9 mouse cellular contexts compared by ENCODE assay signal in genomic region chr2:152413765-152414584, GRCm38 (mm10). TPM values are rescaled to one million over a fixed set of nuclear protein-coding genes. Genes with fewer than 3 reads are reported as not detected.
A peak's percentile ranks its signal among the peaks of the same experiment; 100 is the strongest.
DNase-seq lines count a peak whose midpoint lies in the region; ATAC-seq and TF ChIP-seq lines count a peak whose summit lies in the region.
"Had no signal": no experiment of that assay in that cellular context is flagged by ENCODE, and none has a peak within 500 bp of the region (broad histone marks: within the 10 kb centered on the region; RNA-seq: fewer than 3 reads in every experiment).

No protein-coding gene starts in this region.

- peak overlapping the region; percentile 65 for H3K27ac ChIP-seq in cortical plate, adult 2 months (ENCODE audit: insufficient read depth, low read length)
- peak overlapping the region; percentile 98 for H3K27ac ChIP-seq in heart, embryonic 15.5 days
- H3K27ac ChIP-seq in stomach, embryonic 16.5 days (ENCODE audit: low read length) = peak overlapping the region; percentile 99

- no peaks in the 10 kb centered on the region for H3K36me3 ChIP-seq in heart, embryonic 15.5 days
- 0 out of 2 replicates have a peak, but pooled peaks cover 4% of the 10 kb centered on the region for H3K36me3 ChIP-seq in stomach, embryonic 16.5 days (ENCODE audit: control insufficient read depth, insufficient read depth, low read length)

- no peak for TF ChIP-seq POLR2A in cortical plate, adult 2 months (IDR thresholded peaks at IDR 0.05; ENCODE audit: extremely low read depth, insufficient read depth, low read length)

- peak; percentile 6; the same call in 1 of the 2 replicates for ATAC-seq in frontal cortex, adult (ENCODE audit: low TSS enrichment)
- 0 out of 2 replicates have a peak, but pooled peaks have one; percentile 1 for ATAC-seq in heart, embryonic 15.5 days (replicated peaks; ENCODE audit: insufficient number of reproducible peaks, insufficient read depth, low FRiP score, low read depth)
- 0 out of 2 replicates have a peak, but pooled peaks have one; percentile 29 for ATAC-seq in megakaryocyte-erythroid progenitor cell, adult 5-6 weeks (replicated peaks; ENCODE audit: low FRiP score, low TSS enrichment, poor library complexity, severe bottlenecking)
- ATAC-seq in stomach, embryonic 16.5 days (ENCODE audit: insufficient read depth, low FRiP score) = no peak

- peak overlapping the region; percentile 92 for H3K9ac ChIP-seq in heart, embryonic 15.5 days
- H3K9ac ChIP-seq in stomach, embryonic 16.5 days (ENCODE audit: low read length) = peak overlapping the region; percentile 98

- no peak for DNase-seq in frontal cortex, postnatal 14 days (ENCODE audit: low spot score in 2 of 2)
- peak; percentile 59 for DNase-seq in ES-CJ7 (ENCODE audit: low read depth, low spot score)
- peak; percentile 39 to 61 for DNase-seq in kidney, postnatal 36 days

- H3K9me3 ChIP-seq in heart, embryonic 15.5 days (replicated peaks) = no peaks in the 10 kb centered on the region
- peaks cover 6% of the 10 kb centered on the region; the same call in 1 of the 2 replicates for H3K9me3 ChIP-seq in stomach, embryonic 16.5 days (replicated peaks; ENCODE audit: control insufficient read depth, low read length)

- no peak for TF ChIP-seq CTCF in cortical plate, adult 2 months (IDR thresholded peaks at IDR 0.05; ENCODE audit: extremely low read depth, insufficient read depth, low read length)

- no peaks in the 10 kb centered on the region for H3K27me3 ChIP-seq in heart, embryonic 15.5 days
- H3K27me3 ChIP-seq in stomach, embryonic 16.5 days (ENCODE audit: control insufficient read depth, insufficient read depth, low read length) = no peaks in the 10 kb centered on the region

- H3K4me3 ChIP-seq in cortical plate, adult 2 months (ENCODE audit: insufficient read depth, low read length) = peak overlapping the region; percentile 97
- peak overlapping the region; percentile 80 for H3K4me3 ChIP-seq in heart, embryonic 15.5 days
- peak overlapping the region; percentile 88 for H3K4me3 ChIP-seq in stomach, embryonic 16.5 days (replicated peaks; ENCODE audit: low read length)

- peaks cover 4% of the 10 kb centered on the region for H3K4me1 ChIP-seq in cortical plate, adult 2 months (ENCODE audit: control insufficient read depth, insufficient read depth, low read length)
- H3K4me1 ChIP-seq in heart, embryonic 15.5 days (replicated peaks) = peaks cover 37% of the 10 kb centered on the region
- H3K4me1 ChIP-seq in stomach, embryonic 16.5 days (ENCODE audit: control insufficient read depth, insufficient read depth, low read length) = peaks cover 32% of the 10 kb centered on the region

- peak overlapping the region; percentile 70 for H3K4me2 ChIP-seq in heart, embryonic 15.5 days
- H3K4me2 ChIP-seq in stomach, embryonic 16.5 days (ENCODE audit: low read depth, low read length) = peak overlapping the region; percentile 87

- under 1% methylated on average over 79 of the region's 86 CpGs for WGBS in heart, embryonic 15.5 days
- under 1% methylated on average over 86 of the region's 86 CpGs for WGBS in stomach, embryonic 16.5 days

RNA-seq across cellular contexts. Expression of gene Zcchc3, which starts 0.9 kb away (rescaled TPM):
- polyA plus RNA-seq in cortical plate, adult 2 months (2012; rRNA removed) = 6.5 and 7.1 TPM in 2 replicates
- 30.8 and 31.7 TPM in 2 replicates for polyA plus RNA-seq in heart, embryonic 15.5 days (2015; fragmentation: Nextera tagmentation; extraction: Ambion mirVana)
- 10.1 and 11.2 TPM in 2 replicates for total RNA-seq in megakaryocyte-erythroid progenitor cell, adult 5-6 weeks (2014; fragmentation: Nextera tagmentation)
- 6.6 and 7.8 TPM in 2 replicates for total RNA-seq in megakaryocyte-erythroid progenitor cell, adult 5-6 weeks (2017)
- polyA plus RNA-seq in stomach, embryonic 16.5 days (2015; fragmentation: Nextera tagmentation; extraction: Ambion mirVana) = 17.1 and 19.9 TPM in 2 replicates

RNA-seq across cellular contexts. Expression of gene 6820408C15Rik, which starts 1.4 kb away (rescaled TPM):
- polyA plus RNA-seq in cortical plate, adult 2 months (2012; rRNA removed) = 2.8 and 3.7 TPM in 2 replicates
- polyA plus RNA-seq in heart, embryonic 15.5 days (2015; fragmentation: Nextera tagmentation; extraction: Ambion mirVana) = 2.0 and 2.4 TPM in 2 replicates
- total RNA-seq in megakaryocyte-erythroid progenitor cell, adult 5-6 weeks (2014; fragmentation: Nextera tagmentation) = not detected in 2 replicates
- total RNA-seq in megakaryocyte-erythroid progenitor cell, adult 5-6 weeks (2017) = not detected in 2 replicates
- 0.26 and 0.79 TPM in 2 replicates for polyA plus RNA-seq in stomach, embryonic 16.5 days (2015; fragmentation: Nextera tagmentation; extraction: Ambion mirVana)

RNA-seq across cellular contexts. Expression of gene Sox12, which starts 16.1 kb away (rescaled TPM):
- polyA plus RNA-seq in cortical plate, adult 2 months (2012; rRNA removed) = 17.0 and 18.6 TPM in 2 replicates
- 6.5 and 7.0 TPM in 2 replicates for polyA plus RNA-seq in heart, embryonic 15.5 days (2015; fragmentation: Nextera tagmentation; extraction: Ambion mirVana)
- total RNA-seq in megakaryocyte-erythroid progenitor cell, adult 5-6 weeks (2014; fragmentation: Nextera tagmentation) = 22.9 and 25.1 TPM in 2 replicates
- total RNA-seq in megakaryocyte-erythroid progenitor cell, adult 5-6 weeks (2017) = 2.4 and 7.7 TPM in 2 replicates
- 4.5 and 5.2 TPM in 2 replicates for polyA plus RNA-seq in stomach, embryonic 16.5 days (2015; fragmentation: Nextera tagmentation; extraction: Ambion mirVana)

RNA-seq across cellular contexts. Expression of gene Nrsn2, which starts 37.5 kb away (rescaled TPM):
- 72.3 and 81.3 TPM in 2 replicates for polyA plus RNA-seq in cortical plate, adult 2 months (2012; rRNA removed)
- polyA plus RNA-seq in heart, embryonic 15.5 days (2015; fragmentation: Nextera tagmentation; extraction: Ambion mirVana) = 1.6 and 2.1 TPM in 2 replicates
- not detected in 2 replicates for total RNA-seq in megakaryocyte-erythroid progenitor cell, adult 5-6 weeks (2014; fragmentation: Nextera tagmentation)
- total RNA-seq in megakaryocyte-erythroid progenitor cell, adult 5-6 weeks (2017) = not detected in 2 replicates
- 1.8 and 2.3 TPM in 2 replicates for polyA plus RNA-seq in stomach, embryonic 16.5 days (2015; fragmentation: Nextera tagmentation; extraction: Ambion mirVana)
- total RNA-seq: heart, postnatal 14 days had no signal

RNA-seq across cellular contexts. Expression of gene Defb23, which starts 50.4 kb away (rescaled TPM):
- not detected in 2 replicates for polyA plus RNA-seq in cortical plate, adult 2 months (2012; rRNA removed)
- not detected in 2 replicates for polyA plus RNA-seq in heart, embryonic 15.5 days (2015; fragmentation: Nextera tagmentation; extraction: Ambion mirVana)
- not detected in 2 replicates for total RNA-seq in megakaryocyte-erythroid progenitor cell, adult 5-6 weeks (2014; fragmentation: Nextera tagmentation)
- not detected in 2 replicates for total RNA-seq in megakaryocyte-erythroid progenitor cell, adult 5-6 weeks (2017)
- polyA plus RNA-seq in stomach, embryonic 16.5 days (2015; fragmentation: Nextera tagmentation; extraction: Ambion mirVana) = not detected in 2 replicates
- total RNA-seq: heart, postnatal 14 days had no signal

Comparison
In these comparisons a context has a peak if more than half of its experiments do, and no peak if none do; other contexts are left out.
1. DNase-seq: peak in ES-CJ7 (single experiment) and kidney, postnatal 36 days (2 of 2); none in frontal cortex, postnatal 14 days (0 of 2).
2. Peak in every context shown above with its lines, with median percentiles within 50 percentile points of each other: H3K27ac ChIP-seq and H3K4me3 ChIP-seq.